Mouse (Mus musculus) spleen, adult 12 weeks (tissue): Measurements from ENCODE around the gene Phf21b.
"Not testable (repeated sequence)": the region's sequence is repeated elsewhere in the genome, so short reads cannot be mapped to it uniquely, and the experiment has no call there.

Experiments used
- DNase-seq: peaks from one replicate; pipeline ENCODE4 v3.0.0; 2022; ENCODE audit warnings: low spot score

Gene Phf21b

DNA sequence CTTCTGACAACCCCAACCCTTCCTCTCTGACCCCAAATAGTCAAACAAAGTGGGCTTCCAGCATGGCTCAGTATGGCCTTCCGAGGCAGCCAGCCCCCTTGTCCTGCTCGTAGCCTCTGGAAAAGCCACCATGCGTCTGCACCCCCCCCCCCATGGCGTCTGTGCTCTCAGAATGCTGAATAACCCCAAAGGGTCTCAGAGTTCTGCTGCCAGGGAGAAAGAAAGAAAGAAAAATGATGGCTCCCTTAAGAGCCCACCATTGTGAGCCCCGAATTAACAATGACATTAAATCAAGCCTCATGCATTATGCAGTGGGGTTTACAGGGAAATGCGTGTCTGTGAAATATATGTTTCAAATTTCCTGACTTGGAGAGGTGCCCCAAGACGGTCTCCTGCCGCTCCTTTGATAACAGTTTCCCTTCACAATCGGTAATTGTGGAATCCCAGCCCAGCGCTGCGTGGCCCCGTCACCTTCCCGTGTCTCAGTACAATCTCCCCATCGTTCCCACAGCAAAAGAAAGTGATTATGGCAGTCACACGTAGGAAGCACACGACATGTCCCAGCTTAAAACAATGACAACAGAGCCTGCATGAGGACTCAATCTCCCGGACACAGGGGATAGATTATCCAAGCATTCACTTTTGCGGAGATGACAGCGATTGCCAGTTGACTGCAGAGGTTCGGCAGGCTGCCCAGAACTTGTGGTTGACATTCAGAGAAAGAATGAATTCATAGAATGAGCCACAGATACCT, 80.3 kb downstream of the Phf21b start:
- DNase-seq: no peak

DNA sequence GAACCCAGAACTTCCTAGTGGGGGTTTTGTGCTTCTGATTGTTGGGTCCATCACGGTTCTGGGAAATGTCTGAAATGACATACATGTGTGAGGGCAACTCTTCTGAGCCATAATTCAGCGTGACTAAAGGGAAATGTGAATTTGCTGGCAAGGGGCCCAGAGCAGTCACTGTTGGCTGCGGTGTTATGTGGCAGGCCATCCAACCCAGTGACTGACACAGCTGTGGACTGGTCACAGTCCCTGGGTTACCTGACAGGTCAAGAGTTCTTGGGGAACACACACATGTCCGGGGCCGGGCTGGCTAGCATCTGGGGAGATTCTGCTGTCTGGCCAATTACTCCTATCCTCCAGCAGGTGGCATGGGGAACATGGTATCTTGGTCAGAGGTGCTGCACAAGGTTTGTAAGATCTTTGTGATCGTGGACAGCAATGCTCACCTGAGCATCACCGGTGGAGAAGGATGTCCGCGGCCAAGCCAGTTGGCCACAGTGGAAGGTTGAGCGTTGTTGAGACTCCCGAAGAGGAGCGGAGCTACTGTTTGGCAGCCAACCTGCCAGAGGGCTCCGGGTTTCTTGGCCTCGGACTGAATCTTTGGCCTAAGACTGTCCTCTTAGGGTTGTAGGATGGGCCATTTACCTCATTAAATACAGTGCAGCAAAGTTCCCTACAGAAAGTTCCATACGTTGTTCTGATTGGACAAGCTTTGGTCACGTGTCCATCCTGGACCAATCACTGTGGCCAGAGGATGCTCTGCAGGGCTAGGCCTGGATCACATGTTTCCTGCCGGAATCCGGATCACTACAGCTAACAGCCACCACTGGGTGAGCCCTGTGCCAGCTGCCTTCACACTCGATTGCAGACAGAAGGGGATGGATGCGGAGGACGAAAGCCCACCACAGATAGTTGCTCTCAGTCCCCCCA, 83.4 kb downstream of the Phf21b start:
- DNase-seq: no peak

- DNase-seq: no peak
These were observed 86.1 kb downstream of the Phf21b start for GRCm38 (mm10) chr15:84769641-84770341.

DNA sequence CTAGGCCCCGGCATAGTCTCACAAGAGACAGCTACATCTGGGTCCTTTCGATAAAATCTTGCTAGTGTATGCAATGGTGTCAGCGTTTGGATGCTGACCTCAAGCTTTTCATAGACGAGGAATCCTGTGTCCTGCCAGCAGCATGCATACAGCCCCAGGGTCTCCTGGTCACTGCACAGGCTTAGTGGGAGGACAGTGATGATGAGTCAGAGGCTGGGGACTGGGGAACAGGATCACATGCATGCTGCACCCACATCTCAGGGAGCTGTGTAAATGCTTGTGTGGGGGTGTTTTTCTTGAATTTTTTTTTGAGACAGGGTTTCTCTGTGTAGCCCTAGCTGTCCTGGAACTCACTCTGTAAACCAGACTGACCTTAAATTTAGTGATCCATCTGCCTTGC, 87.3 kb downstream of the Phf21b start:
- not testable (repeated sequence) for DNase-seq

DNA sequence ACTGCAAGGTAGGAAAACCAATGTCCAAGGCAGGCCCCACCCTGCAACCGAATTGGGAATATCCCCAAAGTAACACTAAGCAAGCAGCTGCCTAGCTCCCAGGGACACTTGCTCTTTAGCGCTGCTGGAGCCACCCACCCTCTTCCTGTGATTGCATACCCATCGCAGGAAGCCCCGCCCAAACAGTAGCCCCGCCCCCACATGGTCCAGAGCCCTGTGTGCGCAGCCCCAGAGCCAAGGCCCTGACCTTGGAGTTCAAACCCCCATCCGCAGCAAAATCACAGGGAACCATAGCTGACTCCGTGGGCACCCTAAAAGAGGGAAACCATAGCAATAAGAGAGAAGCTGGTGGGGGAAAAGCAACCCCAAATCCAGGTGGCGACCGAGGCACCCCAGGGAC, 89.2 kb downstream of the Phf21b start:
- no peak for DNase-seq

- DNase-seq: no peak
These were observed 92.4 kb downstream of the Phf21b start for GRCm38 (mm10) chr15:84763423-84763812.

GRCm38 (mm10) chr15:84762712-84763422, 93.0 kb downstream of the Phf21b start:
- DNase-seq: no peak

- no peak for DNase-seq
These were observed 97.4 kb downstream of the Phf21b start for GRCm38 (mm10) chr15:84758493-84758892.

DNA sequence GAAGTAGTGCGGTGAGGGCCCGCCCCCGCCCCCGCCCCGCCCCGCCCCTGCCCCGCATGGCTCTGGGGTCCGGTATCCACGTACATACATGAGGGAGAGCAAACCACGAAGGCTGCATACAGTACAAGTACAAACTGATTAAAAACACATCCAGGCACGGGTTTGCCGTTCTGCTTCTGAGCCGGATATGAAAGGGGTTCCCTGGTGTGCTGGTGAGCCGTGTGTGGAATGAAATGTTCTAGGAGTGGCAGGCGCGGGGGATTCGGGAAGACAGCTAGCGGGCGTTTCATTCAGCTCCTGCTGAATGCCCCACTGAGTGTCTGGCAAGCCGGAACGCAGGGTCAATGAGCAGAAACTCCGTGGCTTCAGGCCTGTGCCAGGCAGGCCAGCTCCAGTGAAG, 99.4 kb downstream of the Phf21b start:
- DNase-seq: no peak

- DNase-seq: peak; percentile 17
These were observed 100.9 kb downstream of the Phf21b start for GRCm38 (mm10) chr15:84754987-84755386.

GRCm38 (mm10) chr15:84745831-84746230, 110.0 kb downstream of the Phf21b start:
- no peak for DNase-seq

GRCm38 (mm10) chr15:84744308-84744707, 111.5 kb downstream of the Phf21b start:
- no peak for DNase-seq

DNA sequence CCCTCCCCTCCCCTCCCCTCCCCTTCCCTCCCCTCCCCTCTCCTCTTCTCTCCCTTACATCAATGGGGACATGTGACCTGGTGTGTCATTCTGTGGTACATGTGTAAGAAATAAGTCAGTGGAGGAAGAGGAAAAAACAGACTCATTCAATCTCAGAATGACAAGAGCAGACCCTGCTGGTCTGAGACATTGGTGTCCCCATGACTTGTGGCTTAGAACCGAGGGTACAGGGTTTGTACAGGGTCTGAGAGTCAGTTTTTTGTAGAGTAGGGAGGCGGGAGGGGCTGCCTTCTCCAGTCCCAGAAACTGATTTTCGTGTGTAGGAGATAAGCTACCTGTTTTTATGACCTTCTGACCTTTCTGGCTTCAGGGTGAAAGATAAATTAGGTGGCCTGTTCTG, 112.5 kb downstream of the Phf21b start:
- DNase-seq: no peak

DNA sequence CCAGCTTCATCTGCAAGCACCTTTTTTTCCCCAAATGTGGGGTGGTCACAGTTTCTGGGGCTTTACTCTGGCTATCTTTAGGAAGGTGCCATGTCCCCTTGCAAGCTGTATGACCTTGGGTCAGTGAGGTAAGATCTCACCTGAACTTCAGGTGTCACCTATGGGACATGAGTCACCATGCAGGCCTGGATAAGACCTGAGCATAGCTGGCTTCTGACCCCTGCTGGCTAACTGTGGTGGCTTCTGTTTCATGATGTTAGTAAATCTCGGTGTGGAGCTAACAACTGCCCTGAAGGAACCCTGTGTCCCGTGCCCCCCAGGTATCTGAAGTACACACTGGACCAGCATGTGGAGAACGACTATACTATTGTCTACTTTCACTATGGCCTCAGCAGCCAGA, 114.3 kb downstream of the Phf21b start:
- no peak for DNase-seq

DNA sequence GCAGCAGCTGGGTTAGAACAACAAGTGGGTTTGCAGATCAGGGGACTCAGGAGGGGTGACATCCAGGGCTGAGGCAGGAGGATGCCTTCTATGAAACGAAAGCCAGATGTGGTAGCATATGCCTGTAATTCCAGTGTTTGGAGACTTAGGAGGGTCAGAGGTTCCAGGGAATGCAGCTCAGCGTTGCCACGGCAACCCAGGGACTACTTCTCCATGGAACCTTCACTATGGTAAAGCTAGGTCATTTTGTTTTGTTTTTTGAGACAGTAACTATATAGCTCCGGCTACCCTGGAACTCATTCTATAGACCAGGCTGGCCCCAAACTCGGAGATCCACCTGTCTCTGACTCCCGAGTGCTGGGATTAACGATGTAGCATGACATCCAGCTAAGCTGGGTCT, 117.6 kb downstream of the Phf21b start:
- no peak for DNase-seq

GRCm38 (mm10) chr15:84736994-84737346, 118.9 kb downstream of the Phf21b start:
- DNase-seq: no peak

- DNase-seq: no peak
These were observed 119.4 kb downstream of the Phf21b start for GRCm38 (mm10) chr15:84736346-84736993.
